Mouse (Mus musculus) forebrain, embryonic 14.5 days (tissue): ENCODE results near the gene Gm20388. TPM values are rescaled to one million over a fixed set of nuclear protein-coding genes. Genes with fewer than 3 reads are reported as not detected.

Experiments
- ATAC-seq: fragments of 200-750 bp; cut with Nextera tagmentation; 2 replicates; pipeline ENCODE4 v1.8.0; 2017; ENCODE audit warnings: mild to moderate bottlenecking, moderate library complexity
- DNase-seq: peaks from one replicate; pipeline ENCODE4 v3.0.0-alpha.2; 2015; ENCODE audit warnings: low spot score
- H3K27ac ChIP-seq: fragments of 300-500 bp; sonication (generic); 2 replicates; pipeline ENCODE4 v1.5.1; 2014; ENCODE audit warnings: low read depth, mild to moderate bottlenecking, control low read depth, low read length, moderate library complexity
- H3K27me3 ChIP-seq: fragments of 300-500 bp; sonication (generic); replicated peaks from 2 replicates; pipeline ENCODE4 v1.6.1; 2014; ENCODE audit warnings: low read length, control low read depth, mixed read lengths; ENCODE audit not compliant: control insufficient read depth, insufficient read depth
- H3K36me3 ChIP-seq: fragments of 300-500 bp; sonication (generic); 2 replicates; pipeline ENCODE4 v1.6.1; 2014; ENCODE audit warnings: low read length, control low read depth; ENCODE audit not compliant: control insufficient read depth, insufficient read depth
- H3K4me1 ChIP-seq: fragments of 300-500 bp; sonication (generic); 2 replicates; pipeline ENCODE4 v1.6.1; 2014; ENCODE audit warnings: antibody characterized with exemption, low read length, control low read depth; ENCODE audit not compliant: control insufficient read depth, insufficient read depth
- H3K4me2 ChIP-seq: fragments of 300-500 bp; sonication (generic); 2 replicates; pipeline ENCODE4 v1.6.1; 2014; ENCODE audit warnings: mild to moderate bottlenecking, control low read depth, low read length
- H3K4me3 ChIP-seq: fragments of 300-500 bp; sonication (generic); 2 replicates; pipeline ENCODE4 v1.5.1; 2014; ENCODE audit warnings: low read depth, low read length, control low read depth
- H3K9ac ChIP-seq: fragments of 300-500 bp; sonication (generic); 2 replicates; pipeline ENCODE4 v1.6.1; 2014; ENCODE audit warnings: mild to moderate bottlenecking, low read length, control low read depth, moderate library complexity
- H3K9me3 ChIP-seq: fragments of 300-500 bp; sonication (generic); replicated peaks from 2 replicates; pipeline ENCODE4 v1.6.1; 2016; ENCODE audit warnings: low read length, control low read depth, mixed read lengths; ENCODE audit not compliant: control insufficient read depth
- WGBS: fragments of 180-500 bp; shearing (Covaris S2); extraction: QIAGEN DNeasy Blood & Tissue Kit; methylation state at CpG from one replicate; pipeline ENCODE4 v1.1.7; 2014; 5-methylcytosine and 5-hydroxymethylcytosine counted together
- polyA plus RNA-seq: library from polyadenylated mRNA; unstranded; fragments of >200 nt; fragmentation: Nextera tagmentation; extraction: Ambion mirVana; gene quantifications from 2 replicates; pipeline ENCODE4 v1.2.1, GENCODE M21; 2014

Gene Gm20388
- polyA plus RNA-seq, 1 experiment from 2014 or later, result 7.4 TPM

DNA sequence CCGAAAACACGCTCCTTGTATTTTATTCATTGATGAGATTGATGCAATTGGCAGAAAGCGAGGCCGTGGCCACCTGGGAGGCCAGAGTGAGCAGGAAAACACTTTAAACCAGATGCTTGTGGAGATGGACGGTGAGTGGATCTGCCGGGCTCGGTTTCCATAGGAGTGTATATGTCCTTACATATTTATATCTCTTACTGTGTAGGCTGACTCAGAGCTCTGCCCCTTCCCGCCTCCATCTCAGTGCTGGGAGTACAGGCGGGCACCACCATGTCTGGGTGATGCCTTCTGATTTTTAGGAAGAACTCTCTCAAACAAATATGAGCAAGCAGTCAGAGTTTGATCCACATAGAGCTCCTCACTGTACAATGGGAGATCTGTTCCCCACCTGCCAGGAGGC is 3582.3 kb downstream of the Gm20388 start:
- Histone ChIP-seq H3K27ac (no peak overlapping the region), H3K9ac (no peak overlapping the region), H3K4me2 (no peak overlapping the region), H3K36me3 (peaks cover 90% of the 10 kb centered on the region), H3K27me3 (no peaks in the 10 kb centered on the region), H3K4me1 (no peaks in the 10 kb centered on the region), H3K4me3 (no peak overlapping the region), H3K9me3 (no peaks in the 10 kb centered on the region)
- WGBS, result 93% methylated on average over 9 of the region's 9 CpGs
- ATAC-seq (no peak), DNase-seq (no peak)

DNA sequence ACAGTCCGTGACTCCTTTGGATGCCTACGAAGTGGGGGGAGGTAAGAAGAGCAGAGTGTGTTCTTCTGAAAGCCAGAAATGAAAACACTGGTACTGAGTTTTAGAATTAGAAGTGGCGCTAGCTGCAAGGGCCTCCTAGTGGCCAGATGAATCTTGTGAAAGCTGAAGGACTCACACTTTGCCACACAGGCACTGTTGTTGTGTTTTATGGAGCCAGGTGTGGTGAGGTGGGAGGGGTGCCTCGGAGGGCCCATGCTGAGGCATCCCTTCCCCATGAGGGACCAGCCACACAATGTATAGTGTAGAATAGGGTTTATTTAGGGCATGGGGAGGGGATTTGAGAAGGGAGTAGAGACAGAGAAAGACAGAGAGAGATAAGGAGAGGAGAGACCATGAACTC is 3587.1 kb downstream of the Gm20388 start:
- no peaks in the 10 kb centered on the region for H3K9me3 ChIP-seq
- no peaks in the 10 kb centered on the region for H3K27me3 ChIP-seq
- H3K4me3 ChIP-seq, result no peak overlapping the region
- H3K36me3 ChIP-seq, result peaks cover 87% of the 10 kb centered on the region
- no peaks in the 10 kb centered on the region for H3K4me1 ChIP-seq
- 89% methylated on average over 4 of the region's 4 CpGs for WGBS
- H3K9ac ChIP-seq, result no peak overlapping the region
- ATAC-seq, result no peak
- no peak for DNase-seq
- no peak overlapping the region for H3K27ac ChIP-seq
- H3K4me2 ChIP-seq, result no peak overlapping the region

DNA sequence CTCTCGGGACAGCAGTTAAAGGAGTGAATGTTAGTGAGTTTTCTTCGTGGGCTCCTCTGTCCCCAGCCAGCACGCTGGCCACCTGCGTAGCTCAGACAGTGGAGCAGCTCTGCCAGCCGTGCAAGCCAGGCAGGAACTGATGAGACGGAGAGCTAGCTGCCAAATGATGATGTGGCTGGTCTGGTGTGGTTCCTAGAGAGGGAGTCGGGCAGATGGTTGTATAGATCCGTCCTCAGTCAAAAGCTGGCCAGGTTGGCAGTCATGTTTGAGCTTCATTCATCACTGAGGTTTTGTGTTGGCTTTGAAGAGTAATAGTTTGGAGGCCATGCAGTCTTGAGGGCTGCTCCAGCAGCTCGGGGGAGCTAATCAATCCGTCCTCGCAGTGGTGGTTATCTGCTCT is 3588.3 kb downstream of the Gm20388 start:
- H3K4me2 ChIP-seq, result no peak overlapping the region

DNA sequence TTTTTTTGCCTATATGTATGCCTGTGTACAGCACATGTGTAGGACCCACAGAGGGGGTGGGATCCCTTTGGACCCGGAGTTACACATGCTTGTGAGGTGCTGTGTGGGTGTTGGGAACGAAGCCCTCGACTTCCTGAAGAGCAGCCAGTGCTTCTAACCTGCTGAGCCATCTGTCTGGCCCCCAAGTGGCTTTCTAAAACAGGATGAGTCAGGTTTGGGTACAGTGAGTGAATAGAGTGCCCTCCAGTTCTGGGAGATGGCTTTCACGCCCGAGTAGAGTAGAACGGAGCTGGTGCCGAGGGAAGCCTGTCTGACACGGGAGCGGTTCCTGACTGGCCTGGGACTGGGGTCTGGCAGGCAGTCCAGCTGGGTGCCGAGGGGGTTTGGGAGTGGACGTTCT is 3588.9 kb downstream of the Gm20388 start:
- Histone ChIP-seq H3K9me3 (0 out of 2 replicates have a peak, but pooled peaks cover 2% of the 10 kb centered on the region), H3K36me3 (peaks cover 87% of the 10 kb centered on the region), H3K27ac (no peak overlapping the region), H3K4me1 (no peaks in the 10 kb centered on the region), H3K4me2 (no peak overlapping the region), H3K9ac (no peak overlapping the region), H3K4me3 (no peak overlapping the region), H3K27me3 (no peaks in the 10 kb centered on the region)
- ATAC-seq (no peak), DNase-seq (no peak)
- WGBS, result 92% methylated on average over 11 of the region's 11 CpGs

More for the DNA sequence above, 3588.3 kb downstream of the Gm20388 start:
- Histone ChIP-seq H3K4me3 (no peak overlapping the region), H3K4me1 (no peaks in the 10 kb centered on the region), H3K27me3 (no peaks in the 10 kb centered on the region), H3K9ac (no peak overlapping the region), H3K27ac (no peak overlapping the region), H3K9me3 (0 out of 2 replicates have a peak, but pooled peaks cover 2% of the 10 kb centered on the region), H3K36me3 (peaks cover 87% of the 10 kb centered on the region)
- ATAC-seq, result no peak
- DNase-seq, result no peak
- 91% methylated on average over 11 of the region's 11 CpGs for WGBS

DNA sequence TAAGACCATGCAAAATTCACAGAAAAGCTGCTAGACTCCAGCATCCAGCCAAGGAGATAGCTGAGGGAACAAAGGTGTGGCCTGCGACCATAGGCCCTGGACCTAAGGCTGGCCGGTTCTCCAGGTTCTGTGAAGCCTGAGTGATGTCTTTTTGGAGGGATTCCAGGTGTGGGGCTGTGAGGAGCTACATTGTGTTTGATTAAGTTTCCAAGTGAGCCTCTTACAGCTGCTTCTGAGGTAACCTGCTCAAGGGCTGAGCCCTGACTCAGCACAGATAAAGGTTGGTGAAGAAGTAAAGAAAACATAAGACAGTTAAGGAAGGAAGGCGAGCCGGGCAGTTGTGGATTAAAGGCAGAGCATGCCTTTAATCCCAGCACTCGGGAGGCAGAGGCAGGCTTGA is 3591.6 kb downstream of the Gm20388 start:
- Histone ChIP-seq H3K4me3 (no peak overlapping the region), H3K4me2 (no peak overlapping the region), H3K4me1 (no peaks in the 10 kb centered on the region), H3K9me3 (0 out of 2 replicates have a peak, but pooled peaks cover 2% of the 10 kb centered on the region), H3K36me3 (peaks cover 86% of the 10 kb centered on the region), H3K27ac (no peak overlapping the region), H3K9ac (no peak overlapping the region), H3K27me3 (no peaks in the 10 kb centered on the region)
- DNase-seq (no peak), ATAC-seq (no peak)
- WGBS, result 96% methylated on average over 5 of the region's 5 CpGs

DNA sequence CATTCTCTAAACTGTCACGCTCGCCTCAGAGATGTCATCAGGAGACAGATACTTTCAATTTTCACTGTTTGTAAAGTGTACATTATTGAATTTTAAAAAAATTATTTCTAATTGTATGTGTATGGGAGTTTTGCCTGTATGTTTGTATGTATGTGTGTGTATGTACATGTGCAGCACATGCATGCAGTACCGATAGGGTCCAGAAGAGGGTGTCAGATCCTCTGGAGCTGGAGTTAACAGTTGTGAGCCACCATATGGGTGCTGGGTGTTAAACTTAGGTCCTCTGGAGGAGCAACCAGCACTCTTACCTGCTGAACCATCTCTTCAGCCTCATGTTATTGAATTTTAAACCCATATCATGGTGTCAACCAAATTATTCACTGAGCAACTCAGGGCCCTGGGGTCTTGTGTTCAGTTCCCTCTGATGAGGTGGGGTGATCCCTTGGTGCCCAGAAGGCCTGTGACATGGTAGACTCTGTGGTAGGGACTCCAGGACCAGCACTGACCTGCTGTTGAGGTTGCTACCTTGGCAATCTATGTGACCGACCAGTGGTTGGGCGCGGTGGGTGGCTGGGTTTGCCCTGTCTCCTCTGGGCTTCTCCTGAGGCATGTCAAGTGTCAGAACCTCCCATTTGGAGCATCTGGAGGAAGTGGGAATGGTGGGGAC is 3593.3 kb downstream of the Gm20388 start:
- H3K9me3 ChIP-seq, result 0 out of 2 replicates have a peak, but pooled peaks cover 2% of the 10 kb centered on the region
- WGBS, result 98% methylated on average over 6 of the region's 6 CpGs
- H3K9ac ChIP-seq, result no peak overlapping the region
- DNase-seq (no peak), ATAC-seq (no peak)
- H3K4me2 ChIP-seq, result no peak overlapping the region
- H3K4me1 ChIP-seq, result no peaks in the 10 kb centered on the region
- no peak overlapping the region for H3K4me3 ChIP-seq
- H3K36me3 ChIP-seq, result peaks cover 98% of the 10 kb centered on the region
- H3K27me3 ChIP-seq, result no peaks in the 10 kb centered on the region
- no peak overlapping the region for H3K27ac ChIP-seq

DNA sequence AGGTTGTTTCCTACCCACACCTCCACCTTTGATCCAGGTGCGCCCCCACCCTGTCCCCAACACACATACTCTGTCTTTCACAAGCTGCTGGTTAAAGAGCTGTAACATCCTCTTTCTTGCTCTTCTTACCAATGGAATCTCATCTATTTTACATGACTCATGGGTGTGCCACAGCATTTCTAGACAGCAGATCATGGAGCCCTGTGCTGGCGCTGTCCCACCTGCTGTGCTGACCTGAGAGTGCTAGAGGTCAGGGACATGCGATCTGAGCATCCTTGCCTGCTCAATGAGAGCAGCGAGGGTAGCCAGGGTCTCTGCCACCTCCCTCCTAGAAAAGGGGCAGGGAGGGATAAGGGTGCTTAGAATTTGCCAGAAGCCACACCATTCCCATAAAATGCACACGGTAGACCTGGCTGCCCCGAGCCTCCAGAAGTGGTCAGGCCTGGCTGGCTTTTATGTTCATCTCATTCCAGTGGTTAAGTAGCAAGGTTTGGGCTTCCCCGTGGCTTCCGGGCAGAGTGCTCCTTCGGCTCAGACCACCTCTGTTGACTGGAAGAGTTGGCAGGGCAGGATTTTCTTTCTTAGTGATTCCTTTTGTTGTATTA is 3594.1 kb downstream of the Gm20388 start:
- 90% methylated on average over 9 of the region's 9 CpGs for WGBS
- DNase-seq (no peak), ATAC-seq (no peak)
- H3K36me3 ChIP-seq, result peaks cover 98% of the 10 kb centered on the region
- H3K9ac ChIP-seq, result no peak overlapping the region
- 0 out of 2 replicates have a peak, but pooled peaks cover 2% of the 10 kb centered on the region for H3K9me3 ChIP-seq
- no peak overlapping the region for H3K4me2 ChIP-seq
- H3K27ac ChIP-seq, result no peak overlapping the region
- H3K4me1 ChIP-seq, result no peaks in the 10 kb centered on the region
- no peak overlapping the region for H3K4me3 ChIP-seq
- H3K27me3 ChIP-seq, result no peaks in the 10 kb centered on the region

DNA sequence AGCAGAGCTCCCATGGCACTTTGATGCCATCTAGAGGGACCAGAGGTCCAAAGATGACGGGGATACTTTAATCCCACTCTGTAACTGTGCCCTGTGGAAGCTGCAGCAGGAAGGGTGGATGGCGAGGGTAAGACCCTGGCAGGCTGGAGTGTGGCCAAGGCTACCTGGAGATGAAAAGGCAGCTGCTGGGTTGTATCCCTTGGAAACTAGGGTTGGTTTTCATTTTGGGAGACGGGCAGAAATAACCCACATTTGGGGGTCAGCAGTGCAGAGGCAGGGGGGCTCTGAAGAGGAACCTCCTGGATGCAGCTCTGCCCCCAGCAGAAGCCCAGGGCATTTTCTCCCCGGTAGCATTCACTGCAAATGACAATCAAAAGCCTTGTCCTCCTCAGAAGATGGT is 3594.6 kb downstream of the Gm20388 start:
- Histone ChIP-seq H3K36me3 (peaks cover 99% of the 10 kb centered on the region), H3K4me1 (no peaks in the 10 kb centered on the region), H3K27ac (no peak overlapping the region), H3K27me3 (no peaks in the 10 kb centered on the region), H3K4me3 (no peak overlapping the region), H3K9ac (no peak overlapping the region), H3K9me3 (0 out of 2 replicates have a peak, but pooled peaks cover 2% of the 10 kb centered on the region), H3K4me2 (no peak overlapping the region)
- ATAC-seq (no peak), DNase-seq (no peak)
- 78% methylated on average over 4 of the region's 4 CpGs for WGBS

DNA sequence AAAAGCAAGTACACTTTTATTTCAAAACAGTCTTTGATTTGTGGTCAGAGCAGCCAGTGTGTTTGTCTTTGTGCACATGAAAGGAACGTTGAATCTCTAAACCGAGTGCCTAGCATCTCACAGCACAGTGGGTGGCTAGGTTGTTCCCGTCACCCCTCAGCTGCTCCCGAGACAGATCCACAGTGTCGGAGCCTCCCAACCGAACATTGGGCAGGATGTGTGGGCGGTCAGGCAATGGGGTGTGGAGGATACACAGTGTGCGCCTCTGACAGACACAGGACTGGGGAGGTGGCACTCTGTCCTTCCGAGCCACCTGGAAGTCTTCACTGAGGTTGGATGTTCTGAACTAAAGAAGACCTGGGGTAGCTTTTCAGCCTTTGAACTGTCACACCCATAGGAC is 3595.1 kb downstream of the Gm20388 start:
- Histone ChIP-seq H3K27ac (no peak overlapping the region), H3K4me1 (no peaks in the 10 kb centered on the region), H3K4me2 (no peak overlapping the region), H3K27me3 (no peaks in the 10 kb centered on the region), H3K9ac (no peak overlapping the region), H3K36me3 (peaks cover 99% of the 10 kb centered on the region), H3K4me3 (no peak overlapping the region), H3K9me3 (0 out of 2 replicates have a peak, but pooled peaks cover 2% of the 10 kb centered on the region)
- no peak for ATAC-seq
- DNase-seq, result no peak
- WGBS, result 89% methylated on average over 9 of the region's 9 CpGs
